Mouse (Mus musculus) hindbrain, embryonic 16.5 days (tissue): ENCODE results near the gene Cd33. TPM values are rescaled to one million over a fixed set of nuclear protein-coding genes. Genes with fewer than 3 reads are reported as not detected.

Source experiments
- polyA plus RNA-seq: library from polyadenylated mRNA; unstranded; fragments of >200 nt; fragmentation: Nextera tagmentation; extraction: Ambion mirVana; gene quantifications from 2 replicates; pipeline ENCODE4 v1.2.1, GENCODE M21; 2015

The Cd33 gene
- polyA plus RNA-seq, 1 experiment from 2014 or later, result 1.9 TPM

Other genes starting within 250 kb of the Cd33 start
- gene Zfp715, start 231.1 kb downstream of the Cd33 start, polyA plus RNA-seq, result 19.3 and 23.1 TPM in 2 replicates
- gene Siglecf, start 193.1 kb downstream of the Cd33 start, polyA plus RNA-seq, result 0.20 and 0.35 TPM in 2 replicates
- not detected in 2 replicates for gene Siglecg, start 136.2 kb downstream of the Cd33 start, polyA plus RNA-seq
- gene Lim2, start 116.8 kb downstream of the Cd33 start, polyA plus RNA-seq, result not detected in 2 replicates
- gene Nkg7, start 107.4 kb downstream of the Cd33 start, polyA plus RNA-seq, result 0.45 TPM in 2 replicates
- not detected in 2 replicates for gene Cldnd2, start 103.6 kb downstream of the Cd33 start, polyA plus RNA-seq
- 140 and 142 TPM in 2 replicates for gene Etfb, start 100.3 kb downstream of the Cd33 start, polyA plus RNA-seq
- 0.49 TPM in 1 of 2 replicates, not detected in the other for gene Gm45233, start 100.3 kb downstream of the Cd33 start, polyA plus RNA-seq
- 20.4 and 26.1 TPM in 2 replicates for gene Vsig10l, start 81.3 kb downstream of the Cd33 start, polyA plus RNA-seq
- 9.7 and 12.0 TPM in 2 replicates for gene Iglon5, start 54.4 kb downstream of the Cd33 start, polyA plus RNA-seq
- gene 4931406B18Rik, start 38.5 kb downstream of the Cd33 start, polyA plus RNA-seq, result 0.07 and 0.11 TPM in 2 replicates
- 6.9 and 7.9 TPM in 2 replicates for gene Zfp658, start 17.8 kb upstream of the Cd33 start, polyA plus RNA-seq
- 14.4 and 16.2 TPM in 2 replicates for gene Zfp719, start 35.2 kb upstream of the Cd33 start, polyA plus RNA-seq
- gene Zfp819, start 62.7 kb upstream of the Cd33 start, polyA plus RNA-seq, result 0.45 and 0.46 TPM in 2 replicates
- 0.10 TPM in 1 of 2 replicates, not detected in the other for gene Ceacam18, start 90.3 kb upstream of the Cd33 start, polyA plus RNA-seq
- gene Siglece, start 115.7 kb upstream of the Cd33 start, polyA plus RNA-seq, result 0.31 and 0.41 TPM in 2 replicates
- gene Ctu1, start 127.6 kb upstream of the Cd33 start, polyA plus RNA-seq, result 20.6 and 23.0 TPM in 2 replicates
- gene Klk14, start 146.0 kb upstream of the Cd33 start, polyA plus RNA-seq, result not detected in 2 replicates
- 0.16 TPM in 2 replicates for gene Klk13, start 168.1 kb upstream of the Cd33 start, polyA plus RNA-seq
- gene Klk12, start 224.5 kb upstream of the Cd33 start, polyA plus RNA-seq, result not detected in 2 replicates
- 0.20 TPM in 1 of 2 replicates, not detected in the other for gene Klk11, start 230.2 kb upstream of the Cd33 start, polyA plus RNA-seq
- 0.21 and 0.30 TPM in 2 replicates for gene Klk10, start 236.6 kb upstream of the Cd33 start, polyA plus RNA-seq
- 0.10 and 0.31 TPM in 2 replicates for gene Klk9, start 247.5 kb upstream of the Cd33 start, polyA plus RNA-seq